Mouse (Mus musculus) ES-E14 (cell line): Measurements from ENCODE around the gene Carhsp1. TPM values are rescaled to one million over a fixed set of nuclear protein-coding genes. Genes with fewer than 3 reads are reported as not detected.
A peak's percentile ranks its signal among the peaks of the same experiment; 100 is the strongest.

ENCODE experiments used
- DNase-seq: peaks from one replicate; pipeline ENCODE4 v3.0.0-alpha.2; 2013; ENCODE audit warnings: low read depth, low spot score
- H3K27ac ChIP-seq: 2 replicates; pipeline ENCODE4 v1.5.1; 2012; ENCODE audit warnings: low read depth, mild to moderate bottlenecking, low read length, moderate library complexity, mixed read lengths; ENCODE audit not compliant: poor library complexity, insufficient read depth, severe bottlenecking
- H3K36me3 ChIP-seq: 2 replicates; pipeline ENCODE4 v1.6.1; 2012; ENCODE audit warnings: mild to moderate bottlenecking, low read length, moderate library complexity, mixed read lengths; ENCODE audit not compliant: control insufficient read depth, poor library complexity, insufficient read depth, severe bottlenecking
- H3K4me1 ChIP-seq, 2 experiments: fragments of 150-350 bp in 1 of 2; sonication (generic) in 1 of 2; 2 replicates each; pipeline ENCODE4 v1.6.1; 2012; ENCODE audit warnings: low read length in 2 of 2, mild to moderate bottlenecking in 1 of 2, mixed read lengths in 1 of 2; ENCODE audit not compliant: control insufficient read depth in 2 of 2, insufficient read depth in 2 of 2, poor library complexity in 1 of 2
- H3K4me3 ChIP-seq, 2 experiments: fragments of 150-350 bp in 1 of 2; sonication (generic) in 1 of 2; 2 replicates each; pipeline ENCODE4 v1.5.1; 2012; ENCODE audit warnings: low read length in 2 of 2, low read depth in 1 of 2, mild to moderate bottlenecking in 1 of 2, mixed read lengths in 1 of 2; ENCODE audit not compliant: insufficient read depth in 1 of 2, poor library complexity in 1 of 2, severe bottlenecking in 1 of 2
- H3K9ac ChIP-seq: 2 replicates; pipeline ENCODE4 v1.6.1; 2012; ENCODE audit warnings: low read depth, mild to moderate bottlenecking, low read length, mixed read lengths; ENCODE audit not compliant: poor library complexity, insufficient read depth, severe bottlenecking
- H3K9me3 ChIP-seq: fragments of 150-350 bp; sonication (generic); 2 replicates; pipeline ENCODE4 v1.6.1; 2012; ENCODE audit warnings: low read depth, mild to moderate bottlenecking, low read length; ENCODE audit not compliant: control insufficient read depth, insufficient read depth
- CHD2 ChIP-seq: IDR thresholded peaks from 2 replicates; pipeline ENCODE4 v1.6.1; 2014; ENCODE audit warnings: mild to moderate bottlenecking, low read depth, low read length, inconsistent platforms
- HCFC1 ChIP-seq: IDR thresholded peaks from 2 replicates; pipeline ENCODE4 v1.6.1; 2012; ENCODE audit warnings: low read length, inconsistent platforms, borderline replicate concordance; ENCODE audit not compliant: insufficient read depth
- MAFK ChIP-seq: IDR thresholded peaks from 2 replicates; pipeline ENCODE4 v1.6.1; 2014; ENCODE audit warnings: mild to moderate bottlenecking, low read depth, low read length, inconsistent platforms; ENCODE audit not compliant: insufficient read depth
- ZC3H11A ChIP-seq: IDR thresholded peaks from 2 replicates; pipeline ENCODE4 v1.6.1; 2012; ENCODE audit warnings: low read depth, mild to moderate bottlenecking, inconsistent platforms, low read length, borderline replicate concordance
- ZNF384 ChIP-seq: IDR thresholded peaks from 2 replicates; pipeline ENCODE4 v1.6.1; 2012; ENCODE audit warnings: low read depth, low read length, inconsistent platforms
- in situ Hi-C, 2 experiments: fragments of 600-800 bp; cut with MboI; formaldehyde crosslinking; loops; one replicate each; pipeline ENCODE4 v1.15.1; 2025; ENCODE audit warnings: low sequenced_read_pairs in 2 of 2, inconsistent platforms in 1 of 2; ENCODE audit not compliant: unreplicated experiment in 2 of 2
- total RNA-seq: library from RNA; depleted of rRNA; stranded (reverse); fragments of 300-350 nt; gene quantifications from 2 replicates; pipeline ENCODE4 v1.2.3, GENCODE M21; 2012

The Carhsp1 gene
- total RNA-seq, 1 experiment: 66.6 TPM

- DNase-seq: peak; percentile 69
- H3K4me1 ChIP-seq: peaks cover 0 to 9% of the 10 kb centered on the region in 2 experiments; a peak in 2 of 4 replicates
- no peak overlapping the region for H3K9ac ChIP-seq
- no peak overlapping the region for H3K4me3 ChIP-seq
- H3K27ac ChIP-seq: no peak overlapping the region
- no peaks in the 10 kb centered on the region for H3K9me3 ChIP-seq
- TF ChIP-seq ZC3H11A: peak; percentile 57; the same call in 1 of the 2 replicates
- no peak for TF ChIP-seq ZNF384
- in situ Hi-C loops: no loop called here
- H3K36me3 ChIP-seq: peaks cover 50% of the 10 kb centered on the region
Observed at GRCm38 (mm10) chr16:8686121-8686870, 14.3 kb upstream of the Carhsp1 start.

DNA sequence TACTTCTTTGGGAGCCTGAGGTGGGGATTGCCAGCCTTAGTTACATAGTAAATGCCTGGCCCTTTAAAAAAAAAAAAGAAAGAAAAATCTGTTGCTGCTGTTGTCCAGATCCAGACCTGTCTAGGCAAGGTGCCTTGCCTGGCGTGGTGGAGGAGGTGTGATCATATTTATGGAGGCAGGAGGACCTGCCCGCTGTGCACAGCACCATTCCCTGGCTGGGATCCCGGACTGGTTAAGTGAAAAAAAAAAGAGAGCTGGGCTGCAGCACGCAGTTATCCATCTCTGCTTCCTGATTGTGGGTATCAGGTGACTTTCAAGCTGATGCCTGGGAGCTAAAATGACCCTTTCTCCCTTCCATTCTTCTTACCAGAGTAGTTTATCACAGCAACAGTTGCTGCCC is 13.1 kb upstream of the Carhsp1 start:
- Histone ChIP-seq H3K4me3 (no peak overlapping the region), H3K36me3 (peaks cover 40% of the 10 kb centered on the region), H3K9me3 (no peaks in the 10 kb centered on the region), H3K27ac (no peak overlapping the region), H3K9ac (no peak overlapping the region), H3K4me1 (peaks cover 0 to 9% of the 10 kb centered on the region in 2 experiments; a peak in 2 of 4 replicates)
- in situ Hi-C loops: no loop called here
- no peak for TF ChIP-seq ZNF384
- no peak for TF ChIP-seq ZC3H11A
- no peak for TF ChIP-seq CHD2
- TF ChIP-seq MAFK: no peak
- no peak for TF ChIP-seq HCFC1
- no peak for DNase-seq

DNA sequence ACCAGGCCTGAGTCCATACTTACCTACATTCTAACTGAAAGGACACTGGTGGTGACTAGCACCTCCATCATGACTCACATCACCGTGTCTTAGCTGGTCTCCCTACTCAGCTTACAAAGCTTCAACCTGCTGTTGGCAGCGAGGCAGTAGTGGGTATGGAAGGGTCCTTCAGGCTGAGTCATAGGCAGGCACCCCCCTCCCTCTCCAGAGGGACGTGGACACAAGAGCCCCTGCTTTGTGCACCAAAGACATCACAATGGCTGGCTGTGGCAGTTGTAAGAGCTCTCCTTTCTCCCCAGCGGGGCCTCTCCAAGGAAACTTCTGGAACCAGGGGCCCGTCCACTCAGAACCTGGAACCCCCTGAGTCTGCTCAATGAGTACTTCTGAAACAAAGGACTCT is 8.5 kb upstream of the Carhsp1 start, which contains the start of gene Gm5767:
Gm5767 (plus strand) TSS at position 301 of the 400 bp plus-strand sequence.
- H3K27ac ChIP-seq: no peak within 1 kb of the TSS
- DNase-seq: no peak

GRCm38 (mm10) chr16:8679780-8680179 is 7.8 kb upstream of the Carhsp1 start:
- Histone ChIP-seq H3K9ac (no peak overlapping the region), H3K4me1 (no peaks in the 10 kb centered on the region), H3K4me3 (no peak overlapping the region), H3K9me3 (no peaks in the 10 kb centered on the region), H3K36me3 (peaks cover 12% of the 10 kb centered on the region; the same call in 1 of the 2 replicates), H3K27ac (no peak overlapping the region)
- DNase-seq: no peak
- TF ChIP-seq CHD2: no peak
- TF ChIP-seq ZC3H11A: no peak
- no peak for TF ChIP-seq ZNF384
- no peak for TF ChIP-seq HCFC1
- no peak for TF ChIP-seq MAFK
- in situ Hi-C loops: loop anchor here (5.0 to 10.0 kb wide), 3 partner anchors 185 to 267 kb away; no protein-coding TSS in a partner anchor

More for the DNA sequence above, 8.5 kb upstream of the Carhsp1 start, which contains the start of gene Gm5767:
- Histone ChIP-seq H3K4me1 (peaks cover 0 to 2% of the 10 kb centered on the region in 2 experiments; a peak in 1 of 4 replicates), H3K36me3 (peaks cover 12% of the 10 kb centered on the region; the same call in 1 of the 2 replicates), H3K9ac (no peak within 1 kb of the TSS), H3K9me3 (no peaks in the 10 kb centered on the region), H3K4me3 (no peak within 1 kb of the TSS)
- TF ChIP-seq ZC3H11A (no peak), HCFC1 (no peak), ZNF384 (no peak), CHD2 (no peak), MAFK (no peak)
- in situ Hi-C loops: no loop called here
